Mouse (Mus musculus) ES-Bruce4 (cell line): Measurements from ENCODE around the gene Pigx.

Source experiments
- CTCF ChIP-seq: IDR thresholded peaks from one replicate; pipeline ENCODE4 v1.8.1; 2011; ENCODE audit warnings: low read depth, low read length
- EP300 ChIP-seq: IDR thresholded peaks from 2 replicates; pipeline ENCODE4 v1.6.1; 2011; ENCODE audit warnings: low read depth, low read length; ENCODE audit not compliant: insufficient read depth
- POLR2A ChIP-seq: IDR thresholded peaks from one replicate; pipeline ENCODE4 v1.8.1; 2011; ENCODE audit warnings: low read length; ENCODE audit not compliant: insufficient read depth

DNA sequence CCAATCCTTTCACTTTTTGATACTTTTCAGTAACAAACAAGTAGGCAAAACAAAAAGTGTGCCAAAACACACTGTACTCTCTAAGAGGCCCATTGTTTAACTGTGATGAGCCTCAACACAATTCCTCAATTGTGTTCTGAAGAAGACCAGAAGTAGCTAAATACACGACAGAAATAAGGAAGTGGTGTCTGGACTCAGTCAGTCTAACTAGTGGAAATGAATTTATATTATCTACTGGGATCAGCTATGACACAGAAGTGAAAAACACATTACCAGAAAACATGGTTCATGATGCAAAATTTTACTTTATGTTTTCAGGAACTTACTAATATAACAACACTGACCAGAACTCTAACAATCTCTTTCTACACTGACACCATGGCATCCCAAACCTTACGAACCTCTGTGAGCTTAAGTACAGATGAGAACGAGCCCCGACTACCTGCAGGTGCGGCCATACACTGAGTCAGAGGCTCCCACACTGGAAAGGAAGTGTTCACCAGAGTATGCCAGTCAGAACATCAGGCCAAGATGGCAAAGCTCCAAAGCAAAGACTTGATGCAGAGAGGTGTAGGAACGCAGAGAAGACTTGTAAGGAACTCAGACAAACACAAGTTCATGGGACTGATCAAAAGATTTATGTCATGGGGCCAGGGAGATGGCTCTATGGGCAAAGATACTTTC lies 39.6 kb downstream of the Pigx start:
- no peak for TF ChIP-seq CTCF
- no peak for TF ChIP-seq POLR2A
- TF ChIP-seq EP300, result no peak
